Mouse (Mus musculus): ENCODE measurements around the gene Tas2r134.

Tas2r134 gene

GRCm38 (mm10) chr2:51627211-51627610 is at the start of gene Tas2r134:
Tas2r134 (plus strand) TSS chr2:51627511.
- no peak for DNase-seq (ENCODE audit: extremely low spot score)

GRCm38 (mm10) chr2:51579767-51580166 is 47.5 kb upstream of the Tas2r134 start:
- no peak for DNase-seq (ENCODE audit: extremely low spot score)

- no peak for DNase-seq (ENCODE audit: extremely low spot score)
Observed at GRCm38 (mm10) chr2:51584050-51585046, 43.0 kb upstream of the Tas2r134 start.

DNA sequence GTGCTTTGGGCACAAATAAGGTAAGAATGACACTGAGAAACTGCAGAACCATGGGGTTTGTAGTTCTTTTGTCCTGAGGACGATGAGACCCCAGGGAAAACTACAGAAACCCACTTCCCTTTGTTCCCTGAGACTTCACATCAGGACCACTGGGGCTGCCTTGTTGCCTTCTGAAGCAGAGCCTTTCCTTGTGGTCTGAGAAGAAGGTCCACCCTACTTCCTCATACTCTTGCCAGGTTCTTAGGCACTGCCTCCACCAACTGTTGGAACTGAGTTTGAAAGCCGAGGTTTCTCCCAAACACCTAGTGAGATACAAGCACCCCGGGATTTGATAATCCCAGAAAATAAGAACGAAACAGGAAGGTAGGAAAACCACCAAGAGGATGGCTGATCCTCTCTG is 39.0 kb upstream of the Tas2r134 start:
- no peak for DNase-seq (ENCODE audit: extremely low spot score)

DNA sequence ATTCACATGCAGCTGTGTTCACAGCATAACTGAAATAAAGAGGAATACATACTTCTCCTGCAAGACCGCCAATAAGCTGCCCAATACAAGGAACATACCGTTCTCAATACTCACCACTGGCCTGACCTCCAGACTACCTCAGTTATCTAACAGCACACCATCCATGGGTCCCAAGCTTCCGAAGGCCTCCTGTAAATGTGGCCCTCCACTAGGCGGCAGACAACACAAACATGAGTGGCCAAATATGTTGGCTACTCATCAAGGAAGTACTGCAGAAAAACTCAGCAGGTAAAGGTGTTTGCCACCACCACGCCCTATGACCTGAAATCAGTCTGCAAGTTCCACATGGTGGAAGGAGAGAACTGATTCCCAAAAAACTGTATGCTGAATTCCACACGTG is 38.4 kb upstream of the Tas2r134 start:
- no peak for DNase-seq (ENCODE audit: extremely low spot score)

DNA sequence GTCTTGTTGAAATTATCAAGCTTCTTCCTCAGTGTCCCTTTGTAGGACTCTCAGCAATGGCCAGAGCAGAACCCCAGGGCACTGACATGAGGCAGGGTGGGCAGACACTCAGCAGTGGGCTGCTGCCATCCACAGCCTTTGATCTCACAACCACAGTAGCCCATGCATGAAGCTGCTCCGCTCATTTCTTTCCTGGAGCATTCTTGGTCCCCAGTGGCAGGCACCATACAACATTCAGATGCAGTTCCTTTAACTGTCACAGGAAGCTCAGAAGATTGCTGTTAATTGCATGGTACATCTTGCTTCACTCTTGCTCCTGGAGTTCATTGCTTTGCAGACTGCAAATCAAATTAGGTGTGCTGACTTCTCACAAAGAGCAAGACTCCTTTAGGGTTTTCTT is 37.7 kb upstream of the Tas2r134 start:
- DNase-seq (ENCODE audit: extremely low spot score): no peak

- no peak for DNase-seq (ENCODE audit: extremely low spot score)
Observed at GRCm38 (mm10) chr2:51590308-51590707, 37.0 kb upstream of the Tas2r134 start.

GRCm38 (mm10) chr2:51592157-51592556 is 35.2 kb upstream of the Tas2r134 start:
- DNase-seq (ENCODE audit: extremely low spot score): no peak

GRCm38 (mm10) chr2:51599473-51600201 is 27.7 kb upstream of the Tas2r134 start:
- no peak for DNase-seq (ENCODE audit: extremely low spot score)

DNA sequence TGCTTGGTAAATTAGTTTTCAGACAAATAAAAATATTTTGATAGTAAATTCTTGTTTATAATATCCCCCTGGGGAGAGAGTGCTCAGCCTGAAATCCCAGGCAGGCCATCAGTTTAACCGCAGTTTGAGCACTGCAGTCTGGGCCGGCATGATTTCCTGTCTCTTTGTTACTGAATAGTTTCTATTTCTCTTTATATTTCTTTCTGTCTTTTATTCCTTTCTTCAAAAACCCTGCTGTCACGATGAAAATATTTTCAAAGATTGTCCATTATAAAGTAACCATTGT is 27.2 kb upstream of the Tas2r134 start:
- no peak for DNase-seq (ENCODE audit: extremely low spot score)

DNA sequence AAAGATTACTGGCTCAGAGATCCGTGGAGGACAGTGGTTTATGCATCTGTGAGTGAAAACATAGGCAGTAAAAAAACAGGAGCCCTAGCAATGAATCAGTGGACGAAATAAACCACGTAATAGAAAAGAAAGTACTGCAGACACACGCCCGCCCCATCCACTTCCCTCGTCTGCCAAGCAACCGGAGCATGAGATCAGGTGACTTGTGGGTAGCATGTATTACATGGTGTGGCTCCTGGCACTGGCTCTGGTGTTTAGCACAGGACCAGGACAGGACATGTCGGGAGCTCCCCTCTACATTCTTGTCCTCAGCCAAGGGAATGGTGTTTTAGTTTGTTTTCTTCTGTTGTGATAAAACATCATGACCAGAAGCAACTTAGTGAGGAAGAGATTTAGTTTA is 26.4 kb upstream of the Tas2r134 start:
- no peak for DNase-seq (ENCODE audit: extremely low spot score)

DNA sequence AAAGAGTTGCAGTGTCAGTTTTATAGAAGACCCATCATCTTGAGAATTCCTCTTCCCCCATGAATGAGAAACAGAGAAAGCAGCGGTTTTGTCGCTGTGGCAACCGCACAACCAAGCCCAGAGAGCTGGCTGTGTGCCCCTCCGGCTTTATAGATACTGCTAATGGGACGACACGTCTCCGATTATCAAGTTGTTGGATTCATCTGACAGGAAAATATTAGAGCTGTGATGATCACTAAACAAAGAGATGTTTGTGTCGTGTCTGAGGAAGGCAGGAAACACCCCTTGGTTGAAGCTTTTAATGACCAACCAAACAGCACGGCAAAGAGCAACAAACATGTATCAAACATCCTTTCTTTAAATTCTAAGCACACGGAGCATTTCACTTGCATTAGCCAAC is 17.0 kb upstream of the Tas2r134 start:
- no peak for DNase-seq (ENCODE audit: extremely low spot score)

GRCm38 (mm10) chr2:51610897-51611296 is 16.4 kb upstream of the Tas2r134 start:
- DNase-seq (ENCODE audit: extremely low spot score): no peak

- no peak for DNase-seq (ENCODE audit: extremely low spot score)
Observed at GRCm38 (mm10) chr2:51613716-51614115, 13.6 kb upstream of the Tas2r134 start.

GRCm38 (mm10) chr2:51621931-51622330 is 5.4 kb upstream of the Tas2r134 start:
- no peak for DNase-seq (ENCODE audit: extremely low spot score)

- no peak for DNase-seq (ENCODE audit: extremely low spot score)
Observed at GRCm38 (mm10) chr2:51626007-51626406, 1.3 kb upstream of the Tas2r134 start.

DNA sequence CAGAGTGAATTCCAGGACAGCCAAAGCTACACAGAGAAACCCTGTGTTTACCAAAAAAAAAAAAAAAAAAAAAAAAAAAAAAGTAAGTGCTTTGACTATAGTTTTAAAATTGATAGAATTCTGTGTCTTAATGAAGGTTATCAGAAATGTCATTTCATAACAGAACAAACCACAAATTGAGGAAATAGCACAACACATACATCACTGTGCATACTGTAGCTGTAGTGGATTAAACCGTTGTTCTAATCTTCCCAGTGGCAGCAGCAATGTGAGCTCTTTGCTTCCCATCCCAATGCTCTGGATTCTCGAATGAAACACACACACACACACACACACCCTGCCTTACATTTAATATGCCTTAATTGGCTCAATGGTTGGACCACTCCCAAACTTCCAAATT is 4.1 kb downstream of the Tas2r134 start:
- no peak for DNase-seq (ENCODE audit: extremely low spot score)

- DNase-seq (ENCODE audit: extremely low spot score): no peak
Observed at GRCm38 (mm10) chr2:51637681-51638080, 10.4 kb downstream of the Tas2r134 start.

GRCm38 (mm10) chr2:51641635-51642034 is 14.3 kb downstream of the Tas2r134 start:
- DNase-seq (ENCODE audit: extremely low spot score): no peak

GRCm38 (mm10) chr2:51643244-51644139 is 16.2 kb downstream of the Tas2r134 start:
- no peak for DNase-seq (ENCODE audit: extremely low spot score)

DNA sequence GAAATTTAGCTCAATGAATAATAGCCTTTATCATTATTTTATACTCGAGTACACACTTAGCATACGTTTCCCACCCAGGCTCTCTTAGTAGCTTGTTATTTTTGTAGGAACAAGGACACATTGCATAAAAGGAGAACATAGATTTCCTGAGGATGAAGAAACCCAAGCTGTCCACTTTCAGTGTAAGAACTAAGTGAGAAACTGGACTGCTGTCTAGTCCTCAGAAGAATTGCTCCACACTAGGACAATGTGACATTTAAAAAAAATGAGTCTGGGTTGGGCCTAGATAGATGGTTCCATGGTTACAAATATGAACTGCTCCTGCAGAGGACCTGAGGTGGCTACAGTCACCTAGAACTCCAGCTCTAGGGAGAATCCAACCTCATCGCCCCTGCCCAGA is 20.7 kb downstream of the Tas2r134 start:
- DNase-seq (ENCODE audit: extremely low spot score): no peak

- DNase-seq (ENCODE audit: extremely low spot score): no peak
Observed at GRCm38 (mm10) chr2:51649887-51650286, 22.6 kb downstream of the Tas2r134 start.
